In the genomic region with DNA sequence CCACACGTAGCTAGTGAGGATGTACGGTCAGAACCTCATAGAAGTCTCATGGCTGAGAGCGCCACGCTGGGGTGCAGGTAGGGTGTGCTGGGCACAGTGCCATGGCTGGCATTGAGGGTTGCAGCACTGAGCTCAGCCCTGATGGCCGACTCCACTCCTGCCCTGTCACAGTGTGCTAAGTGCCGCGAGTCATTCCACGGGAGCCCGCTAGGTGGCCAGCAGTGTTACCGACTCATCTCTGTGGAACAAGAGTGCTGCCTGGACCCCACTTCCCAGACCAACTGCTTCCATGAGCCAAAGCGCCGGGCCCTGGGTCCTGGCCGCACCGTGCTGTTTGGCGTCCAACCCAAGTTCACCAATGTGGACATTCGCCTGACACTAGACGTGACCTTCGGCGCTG, we compare ENCODE assay signal across 14 mouse cellular contexts. TPM values are rescaled to one million over a fixed set of nuclear protein-coding genes. Genes with fewer than 3 reads are reported as not detected.
DNase-seq lines count a peak whose midpoint lies in the region; ATAC-seq and TF ChIP-seq lines count a peak whose summit lies in the region.
"Had no signal": no experiment of that assay in that cellular context is flagged by ENCODE, and none has a peak within 500 bp of the region (broad histone marks: within the 10 kb centered on the region; RNA-seq: fewer than 3 reads in every experiment).

No protein-coding gene starts in this region.

- peaks cover 28% of the 10 kb centered on the region; the same call in 1 of the 2 replicates for H3K36me3 ChIP-seq in heart, postnatal 0 days (replicated peaks; ENCODE audit: control insufficient read depth, insufficient read depth, low read length)

- ATAC-seq in heart, postnatal 0 days (ENCODE audit: insufficient read depth, low read depth), result no peak
- ATAC-seq: Patski had no signal

- H3K4me2 ChIP-seq in heart, postnatal 0 days (ENCODE audit: low read depth, low read length), result no peak overlapping the region
- H3K4me2 ChIP-seq: hindbrain, embryonic 13.5 days had no signal

- H3K27me3 ChIP-seq in heart, postnatal 0 days (ENCODE audit: control insufficient read depth, insufficient read depth, low read length), result peaks cover 18% of the 10 kb centered on the region
- H3K27me3 ChIP-seq: Patski had no signal

- WGBS in heart, postnatal 0 days, result 83% methylated on average over 19 of the region's 19 CpGs

- H3K9ac ChIP-seq in heart, postnatal 0 days (replicated peaks; ENCODE audit: low read depth, low read length), result no peak overlapping the region
- H3K9ac ChIP-seq: hindbrain, embryonic 13.5 days had no signal

- 0 out of 2 replicates have a peak, but pooled peaks cover 6% of the 10 kb centered on the region for H3K4me1 ChIP-seq in heart, postnatal 0 days (ENCODE audit: control insufficient read depth, insufficient read depth)

- peak; percentile 21; the same call in 1 of the 2 replicates for TF ChIP-seq CTCF in heart, postnatal 0 days (IDR thresholded peaks at IDR 0.05; ENCODE audit: low read depth)

- H3K27ac ChIP-seq in heart, postnatal 0 days (ENCODE audit: low read depth), result no peak overlapping the region
- H3K27ac ChIP-seq: hindbrain, embryonic 13.5 days had no signal

- H3K4me3 ChIP-seq in heart, postnatal 0 days (ENCODE audit: low read depth, low read length), result no peak overlapping the region
- H3K4me3 ChIP-seq: hindbrain, embryonic 13.5 days had no signal

- DNase-seq in heart, postnatal 0 days (ENCODE audit: low spot score), result no peak
- DNase-seq in heart, adult 18-20 months, result no peak
- DNase-seq in A20 (ENCODE audit: low read depth, low spot score) (peak; percentile 42), ZHBTc4 (ENCODE audit: low read depth, low spot score) (peak; percentile 82)
- DNase-seq in cerebellum, postnatal 36 days, result peak; percentile 77 to 81
- no peak for DNase-seq in urinary bladder, postnatal 4 days (ENCODE audit: low spot score in 2 of 2)
- no peak for DNase-seq in right cerebral cortex, adult 18-20 months
- DNase-seq in thymus, postnatal 36 days, result no peak
- DNase-seq: midbrain, embryonic 14.5 days; thymus, adult 2 months had no signal

- no peak for TF ChIP-seq EP300 in heart, postnatal 0 days (IDR thresholded peaks at IDR 0.05; ENCODE audit: low read depth)

- H3K9me3 ChIP-seq in heart, postnatal 0 days (replicated peaks; ENCODE audit: control insufficient read depth, low read length), result no peaks in the 10 kb centered on the region
- H3K9me3 ChIP-seq: hindbrain, embryonic 13.5 days had no signal

RNA-seq across cellular contexts. Expression of gene Cnfn, which starts 6.4 kb away (rescaled TPM):
- not detected in 2 replicates for total RNA-seq in heart, postnatal 0 days (2014; rRNA removed; ENCODE audit: low replicate concordance)
- not detected in 2 replicates for polyA plus RNA-seq in heart, postnatal 0 days (2015; fragmentation: Nextera tagmentation; extraction: Ambion mirVana)
- not detected for total RNA-seq in heart, adult 18-20 months (2021)
- total RNA-seq: left cerebral cortex, postnatal 10 days had no signal
- polyA plus RNA-seq: cortical plate, adult 2 months; hindbrain, embryonic 13.5 days; midbrain, embryonic 14.5 days; Patski had no signal

RNA-seq across cellular contexts. Expression of gene Lipe, which starts 35.4 kb away (rescaled TPM):
- total RNA-seq in heart, postnatal 0 days (2014; rRNA removed; ENCODE audit: low replicate concordance), result 23.5 and 31.1 TPM in 2 replicates
- polyA plus RNA-seq in heart, postnatal 0 days (2015; fragmentation: Nextera tagmentation; extraction: Ambion mirVana), result 19.3 and 21.5 TPM in 2 replicates
- total RNA-seq in heart, adult 18-20 months (2021), result 10 to 100 TPM; 36.8 to 75.1 TPM

RNA-seq across cellular contexts. Expression of gene Megf8, which starts 46.2 kb away (rescaled TPM):
- total RNA-seq in heart, postnatal 0 days (2014; rRNA removed; ENCODE audit: low replicate concordance), result 17.7 and 22.5 TPM in 2 replicates
- 4.3 and 4.4 TPM in 2 replicates for polyA plus RNA-seq in heart, postnatal 0 days (2015; fragmentation: Nextera tagmentation; extraction: Ambion mirVana)
- 10 to 100 TPM; 31.8 to 32.9 TPM for total RNA-seq in heart, adult 18-20 months (2021)

RNA-seq across cellular contexts. Expression of gene Cxcl17, which starts 49.5 kb away (rescaled TPM):
- total RNA-seq in heart, postnatal 0 days (2014; rRNA removed; ENCODE audit: low replicate concordance), result not detected in 2 replicates
- polyA plus RNA-seq in heart, postnatal 0 days (2015; fragmentation: Nextera tagmentation; extraction: Ambion mirVana), result 0.42 and 1.1 TPM in 2 replicates
- total RNA-seq in heart, adult 18-20 months (2021), result 1 to 10 TPM in 1 of 2 experiments, not detected in 1; 1.1 TPM
- total RNA-seq: left cerebral cortex, postnatal 10 days had no signal
- polyA plus RNA-seq: cortical plate, adult 2 months had no signal

RNA-seq across cellular contexts. Expression of gene Tmem145, which starts 57.2 kb away (rescaled TPM):
- total RNA-seq in heart, postnatal 0 days (2014; rRNA removed; ENCODE audit: low replicate concordance), result not detected in 2 replicates
- not detected in 2 replicates for polyA plus RNA-seq in heart, postnatal 0 days (2015; fragmentation: Nextera tagmentation; extraction: Ambion mirVana)
- not detected for total RNA-seq in heart, adult 18-20 months (2021)

Comparison
In these comparisons a context has a peak if more than half of its experiments do, and no peak if none do; other contexts are left out.
1. DNase-seq: peak in A20 (single experiment), ZHBTc4 (single experiment) and cerebellum, postnatal 36 days (2 of 2); none in heart, postnatal 0 days (single experiment), heart, adult 18-20 months (0 of 2), urinary bladder, postnatal 4 days (0 of 2), right cerebral cortex, adult 18-20 months (single experiment) and thymus, postnatal 36 days (0 of 2).